ENCODE assay signal across 8 mouse cellular contexts in the genomic region with DNA sequence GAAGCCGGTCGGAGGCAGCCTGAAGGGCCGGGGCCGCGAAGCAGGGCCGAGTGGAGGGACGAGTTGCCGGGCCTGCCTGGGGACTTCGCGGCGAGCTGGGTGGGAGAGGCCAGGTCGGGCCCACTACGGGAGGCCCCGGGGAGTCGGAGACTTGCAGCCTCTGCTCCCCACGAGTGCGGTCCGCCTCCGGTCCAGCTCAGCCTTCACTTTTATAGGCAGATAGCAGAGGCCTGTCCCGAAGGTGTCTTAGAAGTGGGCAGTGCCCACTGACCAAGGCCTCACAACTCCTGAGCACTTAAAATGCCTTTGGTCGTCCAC. TPM values are rescaled to one million over a fixed set of nuclear protein-coding genes. Genes with fewer than 3 reads are reported as not detected.
DNase-seq lines count a peak whose midpoint lies in the region; ATAC-seq and TF ChIP-seq lines count a peak whose summit lies in the region.

No protein-coding gene starts in this region.

- peaks cover 3% of the 10 kb centered on the region; the same call in 1 of the 2 replicates for H3K36me3 ChIP-seq in lung, postnatal 0 days (ENCODE audit: insufficient read depth, low read length)
- H3K36me3 ChIP-seq in intestine, postnatal 0 days (ENCODE audit: control insufficient read depth, insufficient read depth): peaks cover 15% of the 10 kb centered on the region; the same call in 1 of the 2 replicates
- peaks cover 24% of the 10 kb centered on the region for H3K36me3 ChIP-seq in neural tube, embryonic 15.5 days

- peak; percentile 66 for ATAC-seq in lung, postnatal 0 days
- peak; percentile 79 for ATAC-seq in intestine, postnatal 0 days
- ATAC-seq in neural tube, embryonic 15.5 days (ENCODE audit: low FRiP score): peak; percentile 76

- WGBS in lung, postnatal 0 days: 4% methylated on average over 21 of the region's 21 CpGs
- 0% methylated on average over 21 of the region's 21 CpGs for WGBS in intestine, postnatal 0 days
- under 1% methylated on average over 21 of the region's 21 CpGs for WGBS in neural tube, embryonic 15.5 days

- H3K9ac ChIP-seq in lung, postnatal 0 days (replicated peaks; ENCODE audit: low read depth): peak overlapping the region; percentile 82
- H3K9ac ChIP-seq in intestine, postnatal 0 days (ENCODE audit: low read depth, low read length): peak overlapping the region; percentile 58
- H3K9ac ChIP-seq in neural tube, embryonic 15.5 days (replicated peaks): peak overlapping the region; percentile 96

- no peak for TF ChIP-seq POLR2A in embryonic fibroblast, embryonic 13.5 days (IDR thresholded peaks at IDR 0.05; ENCODE audit: low read depth, low read length)

- H3K9me3 ChIP-seq in lung, postnatal 0 days (ENCODE audit: low read length): no peaks in the 10 kb centered on the region
- H3K9me3 ChIP-seq in intestine, postnatal 0 days (ENCODE audit: control insufficient read depth): no peaks in the 10 kb centered on the region
- H3K9me3 ChIP-seq in neural tube, embryonic 15.5 days (replicated peaks): no peaks in the 10 kb centered on the region

- H3K4me3 ChIP-seq in lung, postnatal 0 days (ENCODE audit: low read depth, low read length): peak overlapping the region; percentile 72
- peak overlapping the region; percentile 97 for H3K4me3 ChIP-seq in embryonic fibroblast, embryonic 13.5 days (ENCODE audit: insufficient read depth, low read length)
- peak overlapping the region; percentile 73 for H3K4me3 ChIP-seq in intestine, postnatal 0 days (ENCODE audit: low read depth, low read length)
- peak overlapping the region; percentile 97 for H3K4me3 ChIP-seq in neural tube, embryonic 15.5 days (replicated peaks)

- DNase-seq in lung, postnatal 0 days (ENCODE audit: low spot score): no peak
- no peak for DNase-seq in lung, postnatal 4 days
- no peak for DNase-seq in retina, embryonic 14.5 days (ENCODE audit: low spot score)
- no peak for DNase-seq in urinary bladder, postnatal 36 days (ENCODE audit: low spot score in 2 of 2)
- no peak for DNase-seq in T-cell, adult 2 months (ENCODE audit: low spot score)

- no peaks in the 10 kb centered on the region for H3K27me3 ChIP-seq in lung, postnatal 0 days (replicated peaks; ENCODE audit: insufficient read depth, low read length)
- no peaks in the 10 kb centered on the region for H3K27me3 ChIP-seq in intestine, postnatal 0 days (replicated peaks; ENCODE audit: control insufficient read depth, insufficient read depth, low read length)
- H3K27me3 ChIP-seq in neural tube, embryonic 15.5 days (replicated peaks): no peaks in the 10 kb centered on the region

- H3K4me2 ChIP-seq in lung, postnatal 0 days (replicated peaks; ENCODE audit: low read depth, low read length): peak overlapping the region; percentile 75
- peak overlapping the region; percentile 71 for H3K4me2 ChIP-seq in intestine, postnatal 0 days (replicated peaks; ENCODE audit: low read depth)
- H3K4me2 ChIP-seq in neural tube, embryonic 15.5 days: peak overlapping the region; percentile 74

- H3K27ac ChIP-seq in lung, postnatal 0 days (ENCODE audit: low read length): peak overlapping the region; percentile 85
- H3K27ac ChIP-seq in embryonic fibroblast, embryonic 13.5 days (ENCODE audit: insufficient read depth, low read length): peak overlapping the region; percentile 16
- peak overlapping the region; percentile 57; the same call in 1 of the 2 replicates for H3K27ac ChIP-seq in intestine, postnatal 0 days (ENCODE audit: low read depth, low read length)
- H3K27ac ChIP-seq in neural tube, embryonic 15.5 days (replicated peaks): peak overlapping the region; percentile 90

- no peak for TF ChIP-seq CTCF in lung, postnatal 0 days (IDR thresholded peaks at IDR 0.05)
- TF ChIP-seq CTCF in embryonic fibroblast, embryonic 13.5 days (IDR thresholded peaks at IDR 0.05; ENCODE audit: borderline replicate concordance, insufficient read depth, low read length): no peak
- no peak for TF ChIP-seq CTCF in intestine, postnatal 0 days (IDR thresholded peaks at IDR 0.05; ENCODE audit: low read depth)

- H3K4me1 ChIP-seq in lung, postnatal 0 days (ENCODE audit: insufficient read depth, low read depth, low read length): peaks cover 7% of the 10 kb centered on the region
- peaks cover 3% of the 10 kb centered on the region for H3K4me1 ChIP-seq in embryonic fibroblast, embryonic 13.5 days (ENCODE audit: control insufficient read depth, insufficient read depth, low read length)
- H3K4me1 ChIP-seq in intestine, postnatal 0 days (replicated peaks; ENCODE audit: control insufficient read depth, insufficient read depth, low read length): no peaks in the 10 kb centered on the region
- H3K4me1 ChIP-seq in neural tube, embryonic 15.5 days: peaks cover 40% of the 10 kb centered on the region

- TF ChIP-seq EP300 in lung, postnatal 0 days (IDR thresholded peaks at IDR 0.05): no peak

RNA-seq across cellular contexts. Expression of gene Pdia6, which starts 0.3 kb away (rescaled TPM):
- polyA plus RNA-seq in lung, postnatal 0 days (2015; fragmentation: Nextera tagmentation; extraction: Ambion mirVana): 249 and 298 TPM in 2 replicates
- polyA plus RNA-seq in embryonic fibroblast, embryonic 13.5 days (2011; ENCODE audit: insufficient read length, low read depth, missing spikeins): 372 and 380 TPM in 2 replicates
- 171 and 184 TPM in 2 replicates for polyA plus RNA-seq in intestine, postnatal 0 days (2015; fragmentation: Nextera tagmentation; extraction: Ambion mirVana)
- 280 and 319 TPM in 2 replicates for polyA plus RNA-seq in neural tube, embryonic 15.5 days (2015; fragmentation: Nextera tagmentation; extraction: Ambion mirVana)

Comparison
In these comparisons a context has a peak if more than half of its experiments do, and no peak if none do; other contexts are left out.
1. H3K27ac ChIP-seq: peak in every context shown above with its lines; median percentile 90 in neural tube, embryonic 15.5 days; 85 in lung, postnatal 0 days; 57 in intestine, postnatal 0 days; 16 in embryonic fibroblast, embryonic 13.5 days.